ENCODE assay signal across 9 mouse cellular contexts in genomic region chr9:121276745-121277117, GRCm38 (mm10). TPM values are rescaled to one million over a fixed set of nuclear protein-coding genes. Genes with fewer than 3 reads are reported as not detected.
DNase-seq lines count a peak whose midpoint lies in the region; ATAC-seq and TF ChIP-seq lines count a peak whose summit lies in the region.
"Had no signal": no experiment of that assay in that cellular context is flagged by ENCODE, and none has a peak within 500 bp of the region (broad histone marks: within the 10 kb centered on the region; RNA-seq: fewer than 3 reads in every experiment).

No protein-coding gene starts in this region.

- H3K4me2 ChIP-seq in kidney, embryonic 16.5 days (replicated peaks; ENCODE audit: low read depth, low read length) = peak overlapping the region; percentile 76
- peak overlapping the region; percentile 82 for H3K4me2 ChIP-seq in hindbrain, embryonic 15.5 days
- H3K4me2 ChIP-seq in midbrain, embryonic 16.5 days (ENCODE audit: low read length) = peak overlapping the region; percentile 84

- no peak overlapping the region for H3K27ac ChIP-seq in kidney, embryonic 16.5 days (ENCODE audit: low read length)
- no peak overlapping the region for H3K27ac ChIP-seq in cortical plate, adult 2 months (ENCODE audit: insufficient read depth, low read length)
- H3K27ac ChIP-seq in hindbrain, embryonic 15.5 days (replicated peaks) = peak overlapping the region; percentile 90
- H3K27ac ChIP-seq in midbrain, embryonic 16.5 days (ENCODE audit: low read length) = peak overlapping the region; percentile 86

- H3K4me3 ChIP-seq in kidney, embryonic 16.5 days (ENCODE audit: low read length) = peak overlapping the region; percentile 68
- peak overlapping the region; percentile 73 for H3K4me3 ChIP-seq in cortical plate, adult 2 months (ENCODE audit: insufficient read depth, low read length)
- peak overlapping the region; percentile 73 for H3K4me3 ChIP-seq in hindbrain, embryonic 15.5 days
- H3K4me3 ChIP-seq in midbrain, embryonic 16.5 days (ENCODE audit: low read depth, low read length) = peak overlapping the region; percentile 74

- TF ChIP-seq CTCF in cortical plate, adult 2 months (IDR thresholded peaks at IDR 0.05; ENCODE audit: extremely low read depth, insufficient read depth, low read length) = no peak

- ATAC-seq in kidney, embryonic 16.5 days (ENCODE audit: low FRiP score, low TSS enrichment) = no peak
- ATAC-seq in hindbrain, embryonic 15.5 days (ENCODE audit: low FRiP score, low read depth) = no peak
- ATAC-seq in midbrain, embryonic 16.5 days = no peak

- H3K27me3 ChIP-seq in kidney, embryonic 16.5 days (ENCODE audit: insufficient read depth, low read length) = no peaks in the 10 kb centered on the region
- no peaks in the 10 kb centered on the region for H3K27me3 ChIP-seq in hindbrain, embryonic 15.5 days
- H3K27me3 ChIP-seq in midbrain, embryonic 16.5 days (ENCODE audit: control insufficient read depth, insufficient read depth, low read depth, low read length) = no peaks in the 10 kb centered on the region

- no peak for TF ChIP-seq POLR2A in cortical plate, adult 2 months (IDR thresholded peaks at IDR 0.05; ENCODE audit: extremely low read depth, insufficient read depth, low read length)

- peak overlapping the region; percentile 78 for H3K9ac ChIP-seq in kidney, embryonic 16.5 days (replicated peaks; ENCODE audit: low read length)
- H3K9ac ChIP-seq in hindbrain, embryonic 15.5 days = peak overlapping the region; percentile 44
- H3K9ac ChIP-seq in midbrain, embryonic 16.5 days (ENCODE audit: low read depth, low read length) = peak overlapping the region; percentile 70

- no peak for DNase-seq in kidney, postnatal 4 days
- no peak for DNase-seq in spleen, adult 18-20 months
- DNase-seq in adrenal gland, postnatal 10 days = no peak
- DNase-seq in layer of hippocampus, adult 8-10 months (ENCODE audit: low spot score in 2 of 2) = no peak
- DNase-seq: adrenal gland, postnatal 25 days had no signal

- no peaks in the 10 kb centered on the region for H3K9me3 ChIP-seq in kidney, embryonic 16.5 days (ENCODE audit: low read length)
- H3K9me3 ChIP-seq in hindbrain, embryonic 15.5 days = no peaks in the 10 kb centered on the region
- no peaks in the 10 kb centered on the region for H3K9me3 ChIP-seq in midbrain, embryonic 16.5 days (replicated peaks; ENCODE audit: control insufficient read depth, low read length, poor library complexity, severe bottlenecking)

- no peaks in the 10 kb centered on the region for H3K36me3 ChIP-seq in kidney, embryonic 16.5 days (ENCODE audit: insufficient read depth, low read length)
- no peaks in the 10 kb centered on the region for H3K36me3 ChIP-seq in hindbrain, embryonic 15.5 days
- H3K36me3 ChIP-seq in midbrain, embryonic 16.5 days (ENCODE audit: control insufficient read depth, insufficient read depth, low read length) = no peaks in the 10 kb centered on the region

- 0 out of 2 replicates have a peak, but pooled peaks cover 10% of the 10 kb centered on the region for H3K4me1 ChIP-seq in kidney, embryonic 16.5 days (ENCODE audit: insufficient read depth, low read length)
- 0 out of 2 replicates have a peak, but pooled peaks cover 1% of the 10 kb centered on the region for H3K4me1 ChIP-seq in cortical plate, adult 2 months (ENCODE audit: control insufficient read depth, insufficient read depth, low read length)
- peaks cover 13% of the 10 kb centered on the region for H3K4me1 ChIP-seq in hindbrain, embryonic 15.5 days (replicated peaks)
- H3K4me1 ChIP-seq in midbrain, embryonic 16.5 days (ENCODE audit: control insufficient read depth, insufficient read depth, low read length) = peaks cover 16% of the 10 kb centered on the region

- WGBS in kidney, embryonic 16.5 days = 19% methylated on average over 15 of the region's 15 CpGs
- 17% methylated on average over 15 of the region's 15 CpGs for WGBS in hindbrain, embryonic 15.5 days
- WGBS in midbrain, embryonic 16.5 days = 17% methylated on average over 15 of the region's 15 CpGs

RNA-seq across cellular contexts. Expression of gene Ulk4, which starts 0.3 kb away (rescaled TPM):
- polyA plus RNA-seq in kidney, embryonic 16.5 days (2015; fragmentation: Nextera tagmentation; extraction: Ambion mirVana) = 144 and 148 TPM in 2 replicates
- polyA plus RNA-seq in cortical plate, adult 2 months (2012; rRNA removed) = 6.7 and 7.3 TPM in 2 replicates
- polyA plus RNA-seq in hindbrain, embryonic 15.5 days (2015; fragmentation: Nextera tagmentation; extraction: Ambion mirVana) = 75.9 and 94.1 TPM in 2 replicates
- 102 and 112 TPM in 2 replicates for polyA plus RNA-seq in midbrain, embryonic 16.5 days (2015; fragmentation: Nextera tagmentation; extraction: Ambion mirVana)
- total RNA-seq in adrenal gland, postnatal 10 days (2021) = 1 to 10 TPM; 1.6 to 3.5 TPM
- total RNA-seq in layer of hippocampus, adult 8-10 months (2022) = 10 to 100 TPM in 2 of 4 experiments, 1 to 10 TPM in 2; 7.9 to 10.8 (median 9.9) TPM

RNA-seq across cellular contexts. Expression of gene Trak1, which starts 20.6 kb away (rescaled TPM):
- 16.2 and 17.7 TPM in 2 replicates for polyA plus RNA-seq in kidney, embryonic 16.5 days (2015; fragmentation: Nextera tagmentation; extraction: Ambion mirVana)
- polyA plus RNA-seq in cortical plate, adult 2 months (2012; rRNA removed) = 139 and 140 TPM in 2 replicates
- polyA plus RNA-seq in hindbrain, embryonic 15.5 days (2015; fragmentation: Nextera tagmentation; extraction: Ambion mirVana) = 58.3 and 58.4 TPM in 2 replicates
- 53.8 and 60.6 TPM in 2 replicates for polyA plus RNA-seq in midbrain, embryonic 16.5 days (2015; fragmentation: Nextera tagmentation; extraction: Ambion mirVana)
- 100 to 1,000 TPM in 1 of 2 experiments, 10 to 100 TPM in 1; 84.0 to 117 TPM for total RNA-seq in adrenal gland, postnatal 10 days (2021)
- total RNA-seq in layer of hippocampus, adult 8-10 months (2022) = 100 to 1,000 TPM; 201 to 260 (median 228) TPM

Comparison
In these comparisons a context has a peak if more than half of its experiments do, and no peak if none do; other contexts are left out.
1. H3K27ac ChIP-seq: peak in hindbrain, embryonic 15.5 days (single experiment) and midbrain, embryonic 16.5 days (single experiment); none in kidney, embryonic 16.5 days (single experiment) and cortical plate, adult 2 months (single experiment).
2. Peak in every context shown above with its lines, with median percentiles within 50 percentile points of each other: H3K4me2 ChIP-seq, H3K4me3 ChIP-seq and H3K9ac ChIP-seq.